Mouse (Mus musculus) Muller cell, postnatal 12 days (primary cell): ENCODE measurements around the gene Ctcfl.

Experiments
- DNase-seq: peaks from one replicate; pipeline ENCODE4 v3.0.0-alpha.2; 2015; ENCODE audit errors: inconsistent ontology term

Gene Ctcfl

DNA sequence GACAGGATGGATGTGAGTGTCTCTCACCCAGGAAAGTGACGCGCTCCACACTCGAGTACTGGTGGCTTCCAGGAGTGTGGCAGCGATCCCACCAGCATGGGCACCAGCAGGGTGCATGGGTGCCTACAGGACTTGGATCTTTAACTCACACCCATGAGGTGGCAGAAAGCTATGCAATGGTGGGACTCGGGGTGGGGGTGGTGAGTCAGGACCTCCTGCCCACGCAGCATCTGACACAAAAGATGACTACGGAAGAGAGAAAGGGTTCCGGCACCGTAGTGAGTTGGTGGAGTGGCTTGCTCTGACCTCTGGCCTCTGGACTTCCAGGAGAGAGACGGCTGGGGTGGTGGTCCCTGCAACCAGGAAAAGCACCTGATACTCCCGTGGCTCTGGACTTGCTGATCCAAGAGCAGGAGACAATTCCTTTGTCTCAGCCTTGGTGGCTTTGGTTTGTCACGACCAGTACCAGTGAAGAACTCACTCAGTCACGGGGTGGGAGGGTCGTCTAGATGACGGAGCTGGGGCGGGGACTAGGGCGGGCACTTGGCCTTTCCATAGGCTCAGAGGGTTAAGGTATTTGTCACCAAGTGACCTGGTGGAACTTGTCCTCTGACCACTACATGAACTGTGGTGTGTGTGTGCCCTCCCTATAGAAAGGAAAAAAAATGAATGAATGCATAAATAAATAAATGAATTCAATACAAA lies 71.1 kb downstream of the Ctcfl start:
- DNase-seq: peak; percentile 71

GRCm38 (mm10) chr2:173047471-173047870 lies 71.9 kb downstream of the Ctcfl start:
- no peak for DNase-seq

DNA sequence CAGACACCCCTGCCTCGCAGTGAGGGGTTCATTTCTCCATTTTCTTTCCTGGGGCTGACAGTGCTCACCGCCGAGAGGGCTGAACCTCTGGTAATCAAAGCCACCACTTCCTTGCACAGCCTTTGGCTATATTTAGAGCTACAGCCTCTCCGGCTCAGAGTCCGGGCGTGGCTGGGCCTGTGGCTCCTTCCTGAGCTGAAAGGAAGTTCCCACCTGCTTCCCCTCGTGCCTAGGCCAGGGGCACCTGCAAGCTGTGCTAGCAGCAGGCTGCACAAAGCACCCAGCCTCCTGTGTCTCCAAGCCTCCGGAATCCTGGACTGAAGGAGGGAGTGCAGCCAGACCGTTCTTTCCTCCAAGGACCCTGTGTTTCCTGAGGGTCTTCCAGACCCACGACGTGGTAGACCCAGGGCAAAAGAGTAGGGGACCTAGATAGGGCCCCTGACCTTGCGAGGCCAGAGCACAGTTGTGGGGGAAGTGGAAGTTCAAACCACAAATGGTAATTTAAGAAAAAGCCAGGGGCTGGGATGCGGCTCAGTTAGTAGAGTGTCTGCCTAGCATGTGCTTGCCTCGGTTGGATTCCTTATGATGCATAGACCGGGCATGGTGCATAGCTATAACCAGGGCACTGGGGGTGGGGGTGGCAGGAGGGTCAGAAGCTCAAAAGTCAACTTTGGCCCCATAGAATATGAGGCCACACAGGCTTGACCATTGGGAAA lies 72.6 kb downstream of the Ctcfl start:
- DNase-seq: no peak

- no peak for DNase-seq
These were observed 74.9 kb downstream of the Ctcfl start for GRCm38 (mm10) chr2:173044198-173044970.
